Mouse (Mus musculus) olfactory bulb, adult 2 months (tissue): ENCODE data around the gene Cdh4.

Experiments used
- CTCF ChIP-seq: fragments of 200-500 bp; IDR thresholded peaks from 2 replicates; pipeline ENCODE4 v1.5.1; 2012; ENCODE audit warnings: low read depth, mild to moderate bottlenecking, low read length, moderate library complexity; ENCODE audit not compliant: insufficient read depth
- POLR2A ChIP-seq: fragments of 200-500 bp; IDR thresholded peaks from 2 replicates; pipeline ENCODE4 v1.6.1; 2012; ENCODE audit warnings: mild to moderate bottlenecking, low read depth, low read length, moderate library complexity; ENCODE audit not compliant: insufficient read depth

DNA sequence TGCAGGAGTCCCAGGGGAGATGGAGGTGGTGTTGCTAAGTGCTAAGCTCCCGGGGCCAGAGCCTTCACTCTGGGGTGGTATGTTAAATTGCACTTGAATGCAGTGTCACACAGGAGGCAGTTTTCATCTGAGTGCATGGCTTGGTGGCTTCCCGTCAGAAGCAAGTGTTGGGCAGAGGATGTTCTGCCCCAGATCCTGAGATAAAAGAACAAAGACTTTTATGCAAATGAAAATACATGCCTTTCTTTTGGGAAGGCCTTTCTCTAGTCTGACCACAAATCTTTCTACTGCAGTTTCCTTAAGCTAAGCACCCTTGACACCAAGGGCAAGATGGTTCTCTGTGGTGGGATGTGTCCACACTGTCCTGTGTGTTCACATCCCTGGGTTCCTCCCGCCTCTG is 136.1 kb downstream of the Cdh4 start:
- no peak for TF ChIP-seq CTCF
- TF ChIP-seq POLR2A, result no peak
